Comparison of ENCODE assay signal across 12 mouse cellular contexts in the genomic region with DNA sequence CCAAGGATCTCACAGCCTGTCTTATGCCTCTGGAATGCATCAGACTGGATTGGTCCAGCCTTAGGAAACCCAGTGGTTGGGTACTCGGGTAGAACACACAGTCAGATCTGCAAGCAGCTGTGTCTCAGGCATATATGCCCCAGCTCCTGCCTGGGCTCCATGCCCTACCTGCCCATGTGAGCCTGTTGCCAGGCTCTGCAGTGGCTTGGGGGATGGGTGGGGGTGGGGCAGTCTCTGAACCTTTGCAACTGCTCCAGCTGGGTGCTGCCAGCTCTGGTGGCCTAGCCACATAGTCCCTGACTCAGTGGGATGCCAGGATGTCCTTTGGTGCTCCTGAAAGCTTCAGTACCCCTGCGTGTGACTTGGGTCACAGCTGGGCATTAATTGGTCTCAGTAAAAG. TPM values are rescaled to one million over a fixed set of nuclear protein-coding genes. Genes with fewer than 3 reads are reported as not detected.
DNase-seq lines count a peak whose midpoint lies in the region; ATAC-seq and TF ChIP-seq lines count a peak whose summit lies in the region.
"Had no signal": no experiment of that assay in that cellular context is flagged by ENCODE, and none has a peak within 500 bp of the region (broad histone marks: within the 10 kb centered on the region; RNA-seq: fewer than 3 reads in every experiment).

No protein-coding gene starts in this region.

- peaks cover 7% of the 10 kb centered on the region; the same call in 1 of the 2 replicates for H3K4me1 ChIP-seq in lung, embryonic 14.5 days (ENCODE audit: insufficient read depth)
- H3K4me1 ChIP-seq in lung, adult 2 months (ENCODE audit: control insufficient read depth, insufficient read depth, low read length) = peaks cover 4% of the 10 kb centered on the region; the same call in 1 of the 2 replicates
- H3K4me1 ChIP-seq in forebrain, embryonic 12.5 days = peaks cover 33% of the 10 kb centered on the region
- peaks cover 3% of the 10 kb centered on the region for H3K4me1 ChIP-seq in liver, embryonic 13.5 days (replicated peaks)

- 0 out of 2 replicates have a peak overlapping the region, but pooled peaks have one; percentile 34 for H3K4me3 ChIP-seq in lung, embryonic 14.5 days (ENCODE audit: low read depth, low read length)
- H3K4me3 ChIP-seq in lung, adult 2 months (replicated peaks; ENCODE audit: extremely low read depth, low read depth, low read length) = no peak overlapping the region
- peak overlapping the region; percentile 47 for H3K4me3 ChIP-seq in forebrain, embryonic 12.5 days (replicated peaks)
- H3K4me3 ChIP-seq in liver, embryonic 13.5 days (replicated peaks) = 0 out of 2 replicates have a peak overlapping the region, but pooled peaks have one; percentile 33
- H3K4me3 ChIP-seq: erythroblast, embryonic 14.5 days had no signal

- intact Hi-C loops in left cerebral cortex, postnatal 25 days (cut with DNase I) = no loop called here

- H3K9ac ChIP-seq in lung, embryonic 14.5 days = no peak overlapping the region
- H3K9ac ChIP-seq in forebrain, embryonic 12.5 days = 0 out of 2 replicates have a peak overlapping the region, but pooled peaks have one; percentile 53
- H3K9ac ChIP-seq in liver, embryonic 13.5 days = no peak overlapping the region

- 0 out of 2 replicates have a peak, but pooled peaks cover 3% of the 10 kb centered on the region for H3K27me3 ChIP-seq in lung, embryonic 14.5 days (ENCODE audit: insufficient read depth, low read length)
- peaks cover 7% of the 10 kb centered on the region; the same call in 1 of the 2 replicates for H3K27me3 ChIP-seq in forebrain, embryonic 12.5 days
- H3K27me3 ChIP-seq in liver, embryonic 13.5 days = peaks cover 12% of the 10 kb centered on the region; the same call in 1 of the 2 replicates
- H3K27me3 ChIP-seq in splenic B cell, adult 2 months (ENCODE audit: control insufficient read depth, insufficient read depth, low read length, poor library complexity, severe bottlenecking) = no peaks in the 10 kb centered on the region

- 15% methylated on average over 2 of the region's 2 CpGs for WGBS in lung, embryonic 14.5 days
- WGBS in lung, adult 2 months = 46% methylated on average over 2 of the region's 2 CpGs
- WGBS in forebrain, embryonic 12.5 days = 6% methylated on average over 2 of the region's 2 CpGs
- WGBS in liver, embryonic 13.5 days (ENCODE audit: insufficient replicate concordance) = 14% methylated on average over 2 of the region's 2 CpGs

- peak overlapping the region; percentile 65 for H3K4me2 ChIP-seq in lung, embryonic 14.5 days
- H3K4me2 ChIP-seq in forebrain, embryonic 12.5 days = peak overlapping the region; percentile 71
- H3K4me2 ChIP-seq in liver, embryonic 13.5 days = 0 out of 2 replicates have a peak overlapping the region, but pooled peaks have one; percentile 42

- no peaks in the 10 kb centered on the region for H3K9me3 ChIP-seq in lung, embryonic 14.5 days (ENCODE audit: low read depth, low read length)
- no peaks in the 10 kb centered on the region for H3K9me3 ChIP-seq in forebrain, embryonic 12.5 days
- H3K9me3 ChIP-seq in liver, embryonic 13.5 days (replicated peaks) = no peaks in the 10 kb centered on the region

- no peak for TF ChIP-seq CTCF in lung, embryonic 14.5 days (IDR thresholded peaks at IDR 0.05; ENCODE audit: low read depth)
- no peak for TF ChIP-seq CTCF in lung, adult 2 months (IDR thresholded peaks at IDR 0.05; ENCODE audit: insufficient read depth, low read length)

- ATAC-seq in lung, embryonic 14.5 days (ENCODE audit: insufficient read depth) = no peak
- no peak for ATAC-seq in forebrain, embryonic 12.5 days (ENCODE audit: low FRiP score)
- no peak for ATAC-seq in liver, embryonic 13.5 days (ENCODE audit: low read depth)

- no peaks in the 10 kb centered on the region for H3K36me3 ChIP-seq in lung, embryonic 14.5 days (ENCODE audit: insufficient read depth)
- H3K36me3 ChIP-seq in forebrain, embryonic 12.5 days (replicated peaks) = no peaks in the 10 kb centered on the region
- no peaks in the 10 kb centered on the region for H3K36me3 ChIP-seq in liver, embryonic 13.5 days
- H3K36me3 ChIP-seq in splenic B cell, adult 2 months (ENCODE audit: control insufficient read depth, insufficient read depth, low read length, poor library complexity, severe bottlenecking) = peaks cover 2% of the 10 kb centered on the region; the same call in 1 of the 2 replicates

- no peak for DNase-seq in lung, embryonic 14.5 days
- no peak for DNase-seq in lung, adult 2 months
- DNase-seq in liver, embryonic 13.5 days = no peak
- DNase-seq in splenic B cell, adult 2 months (ENCODE audit: low read depth, low spot score) = peak; percentile 20
- no peak for DNase-seq in adrenal gland, postnatal 25 days
- DNase-seq in ovary, adult 18-20 months (ENCODE audit: low spot score) = no peak
- DNase-seq in left cerebral cortex, postnatal 25 days (ENCODE audit: low spot score in 2 of 2) = no peak
- DNase-seq: heart, postnatal 4 days; right cerebral cortex, postnatal 25 days had no signal

- no peak overlapping the region for H3K27ac ChIP-seq in lung, embryonic 14.5 days (ENCODE audit: low read depth)
- H3K27ac ChIP-seq in forebrain, embryonic 12.5 days = no peak overlapping the region
- no peak overlapping the region for H3K27ac ChIP-seq in liver, embryonic 13.5 days

- no peak for TF ChIP-seq POLR2A in lung, adult 2 months (IDR thresholded peaks at IDR 0.05; ENCODE audit: borderline replicate concordance, extremely low read depth, low read depth, low read length)

RNA-seq across cellular contexts. Expression of a gene that starts 6.4 kb away (rescaled TPM):
- polyA plus RNA-seq in lung, embryonic 14.5 days (2014; fragmentation: Nextera tagmentation; extraction: Ambion mirVana) = 0.24 TPM in 1 of 2 replicates, not detected in the other
- 0.37 and 12.5 TPM in 2 replicates for polyA plus RNA-seq in lung, adult 2 months (2012; rRNA removed)
- 0.28 TPM in 1 of 2 replicates, not detected in the other for polyA plus RNA-seq in forebrain, embryonic 12.5 days (2016; fragmentation: Nextera tagmentation; extraction: Ambion mirVana)
- polyA plus RNA-seq in liver, embryonic 13.5 days (2015; fragmentation: Nextera tagmentation; extraction: Ambion mirVana) = not detected in 2 replicates
- 0.33 TPM in 1 of 2 replicates, not detected in the other for total RNA-seq in adrenal gland, postnatal 25 days (2021)
- under 1 TPM; 0.32 to 0.37 TPM for total RNA-seq in left cerebral cortex, postnatal 25 days (2021)
- total RNA-seq: liver, adult 2 months had no signal
- polyA plus RNA-seq: erythroblast, embryonic 14.5 days; liver, adult 2 months had no signal

RNA-seq across cellular contexts. Expression of a gene that starts 28.7 kb away (rescaled TPM):
- 4.2 and 5.1 TPM in 2 replicates for polyA plus RNA-seq in lung, embryonic 14.5 days (2014; fragmentation: Nextera tagmentation; extraction: Ambion mirVana)
- 7.1 and 7.3 TPM in 2 replicates for polyA plus RNA-seq in lung, adult 2 months (2012; rRNA removed)
- 1.2 and 2.6 TPM in 2 replicates for polyA plus RNA-seq in forebrain, embryonic 12.5 days (2016; fragmentation: Nextera tagmentation; extraction: Ambion mirVana)
- polyA plus RNA-seq in liver, embryonic 13.5 days (2015; fragmentation: Nextera tagmentation; extraction: Ambion mirVana) = 0.17 and 0.44 TPM in 2 replicates
- total RNA-seq in adrenal gland, postnatal 25 days (2021) = 1.3 TPM in 1 of 2 replicates, not detected in the other
- total RNA-seq in left cerebral cortex, postnatal 25 days (2021) = 1 to 10 TPM; 3.7 to 4.5 TPM
- polyA plus RNA-seq: liver, adult 2 months had no signal

RNA-seq across cellular contexts. Expression of a gene that starts 41.1 kb away (rescaled TPM):
- not detected in 2 replicates for polyA plus RNA-seq in lung, embryonic 14.5 days (2014; fragmentation: Nextera tagmentation; extraction: Ambion mirVana)
- polyA plus RNA-seq in lung, adult 2 months (2012; rRNA removed) = 2.0 and 2.9 TPM in 2 replicates
- not detected in 2 replicates for polyA plus RNA-seq in forebrain, embryonic 12.5 days (2016; fragmentation: Nextera tagmentation; extraction: Ambion mirVana)
- 0.10 and 0.12 TPM in 2 replicates for polyA plus RNA-seq in liver, embryonic 13.5 days (2015; fragmentation: Nextera tagmentation; extraction: Ambion mirVana)
- 0.24 TPM in 1 of 2 replicates, not detected in the other for total RNA-seq in adrenal gland, postnatal 25 days (2021)
- total RNA-seq in left cerebral cortex, postnatal 25 days (2021) = not detected
- total RNA-seq: heart, postnatal 4 days had no signal
- polyA plus RNA-seq: erythroblast, embryonic 14.5 days had no signal

RNA-seq across cellular contexts. Expression of a gene that starts 49.5 kb away (rescaled TPM):
- 395 and 407 TPM in 2 replicates for polyA plus RNA-seq in lung, embryonic 14.5 days (2014; fragmentation: Nextera tagmentation; extraction: Ambion mirVana)
- 585 and 594 TPM in 2 replicates for polyA plus RNA-seq in lung, adult 2 months (2012; rRNA removed)
- polyA plus RNA-seq in forebrain, embryonic 12.5 days (2016; fragmentation: Nextera tagmentation; extraction: Ambion mirVana) = 40.0 and 45.7 TPM in 2 replicates
- 127 and 145 TPM in 2 replicates for polyA plus RNA-seq in liver, embryonic 13.5 days (2015; fragmentation: Nextera tagmentation; extraction: Ambion mirVana)
- total RNA-seq in adrenal gland, postnatal 25 days (2021) = 80.7 and 88.8 TPM in 2 replicates
- 10 to 100 TPM in 1 of 2 experiments, 1 to 10 TPM in 1; 10.0 to 10.8 TPM for total RNA-seq in left cerebral cortex, postnatal 25 days (2021)

RNA-seq across cellular contexts. Expression of a gene that starts 53.0 kb away (rescaled TPM):
- not detected in 2 replicates for polyA plus RNA-seq in lung, embryonic 14.5 days (2014; fragmentation: Nextera tagmentation; extraction: Ambion mirVana)
- polyA plus RNA-seq in lung, adult 2 months (2012; rRNA removed) = not detected in 2 replicates
- polyA plus RNA-seq in forebrain, embryonic 12.5 days (2016; fragmentation: Nextera tagmentation; extraction: Ambion mirVana) = 0.24 TPM in 1 of 2 replicates, not detected in the other
- not detected in 2 replicates for polyA plus RNA-seq in liver, embryonic 13.5 days (2015; fragmentation: Nextera tagmentation; extraction: Ambion mirVana)
- not detected in 2 replicates for total RNA-seq in adrenal gland, postnatal 25 days (2021)
- not detected for total RNA-seq in left cerebral cortex, postnatal 25 days (2021)
- total RNA-seq: heart, postnatal 4 days; liver, adult 2 months had no signal
- polyA plus RNA-seq: erythroblast, embryonic 14.5 days; liver, adult 2 months had no signal
